Mouse (Mus musculus) liver, adult (tissue): ENCODE data around the gene Ptprs.

Experiments used
- GATA4 ChIP-seq: IDR thresholded peaks from 2 replicates; pipeline ENCODE4 v1.6.1; 2014; ENCODE audit warnings: mild to moderate bottlenecking, low read length; ENCODE audit not compliant: insufficient replicate concordance

Gene Ptprs

DNA sequence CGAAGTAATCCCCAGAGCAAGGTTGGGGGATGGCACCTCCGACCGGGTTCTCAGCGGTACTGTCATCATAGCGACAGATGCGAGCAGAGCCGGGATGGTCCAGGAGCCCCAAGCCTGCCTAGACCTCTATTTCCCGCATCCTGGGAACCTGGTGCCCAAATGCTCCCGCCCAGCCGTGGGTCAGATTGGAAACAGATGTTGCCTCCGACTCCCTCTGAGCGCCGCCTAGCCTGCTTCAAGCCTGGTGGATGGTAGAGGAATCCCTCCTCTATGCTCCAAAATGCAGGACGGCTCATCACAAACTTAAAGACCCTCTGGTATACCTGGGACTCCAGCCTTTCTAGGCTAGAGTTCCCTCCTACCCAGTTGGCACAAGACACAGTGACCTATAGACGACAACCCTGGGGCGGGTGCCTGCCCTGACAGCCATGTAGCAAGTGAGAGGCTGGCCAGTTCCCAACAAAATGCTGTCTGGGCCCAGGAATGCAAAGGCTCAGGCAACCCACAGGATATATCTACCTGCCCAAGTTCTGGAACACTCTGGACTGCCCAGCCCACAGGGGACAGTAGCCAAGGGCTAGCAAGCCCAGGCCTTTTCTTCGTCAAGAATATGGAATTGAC lies 13.3 kb downstream of the Ptprs start:
- TF ChIP-seq GATA4 = no peak

DNA sequence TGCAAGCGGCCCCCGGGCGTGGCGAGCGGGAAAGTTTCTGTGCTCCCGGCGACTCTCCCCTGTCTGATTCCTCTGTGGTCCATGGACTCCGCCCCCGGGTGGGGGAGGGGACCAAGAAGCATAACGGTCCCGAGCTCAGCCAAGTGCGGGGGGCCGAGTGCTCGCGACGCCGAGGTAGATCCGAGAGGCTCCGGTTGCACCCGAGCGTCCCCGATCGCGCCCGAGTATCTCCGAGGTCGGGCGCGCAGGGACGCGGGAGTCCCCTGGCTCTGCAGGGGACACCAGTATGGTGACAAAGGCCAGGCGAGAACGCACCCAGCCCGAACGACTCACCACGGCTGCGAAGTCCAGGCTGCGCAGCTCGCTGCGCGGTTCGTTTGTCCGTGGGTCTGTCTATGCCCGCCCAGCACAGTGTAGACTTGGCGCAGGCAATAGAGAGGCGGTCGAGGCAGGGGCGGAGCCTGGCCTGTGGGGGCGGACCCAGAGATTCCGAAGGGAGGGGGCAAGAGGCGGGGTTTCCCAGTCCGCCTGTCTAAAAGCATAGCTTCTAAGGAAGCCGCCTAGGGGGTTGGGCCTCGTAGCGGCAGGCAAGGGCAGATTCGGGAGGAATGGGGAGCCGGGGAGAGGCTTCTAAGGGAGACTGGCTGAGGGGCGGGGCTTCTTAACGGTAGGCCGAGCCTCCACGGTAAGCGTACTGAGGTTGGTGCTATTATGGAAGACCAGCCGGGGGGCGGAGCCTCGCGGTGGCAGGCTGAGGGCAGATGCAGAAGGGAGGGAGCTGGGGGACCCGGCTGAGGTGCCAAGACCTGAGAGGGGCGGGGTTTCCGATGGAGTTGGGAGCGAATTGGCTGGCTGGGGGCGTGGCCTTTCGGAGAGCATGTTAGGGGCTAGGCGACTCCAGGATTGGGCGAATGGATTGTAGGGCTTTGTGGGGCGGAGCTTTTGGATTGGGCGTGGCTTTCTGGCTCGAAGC lies 14.2 kb downstream of the Ptprs start:
- no peak for TF ChIP-seq GATA4

DNA sequence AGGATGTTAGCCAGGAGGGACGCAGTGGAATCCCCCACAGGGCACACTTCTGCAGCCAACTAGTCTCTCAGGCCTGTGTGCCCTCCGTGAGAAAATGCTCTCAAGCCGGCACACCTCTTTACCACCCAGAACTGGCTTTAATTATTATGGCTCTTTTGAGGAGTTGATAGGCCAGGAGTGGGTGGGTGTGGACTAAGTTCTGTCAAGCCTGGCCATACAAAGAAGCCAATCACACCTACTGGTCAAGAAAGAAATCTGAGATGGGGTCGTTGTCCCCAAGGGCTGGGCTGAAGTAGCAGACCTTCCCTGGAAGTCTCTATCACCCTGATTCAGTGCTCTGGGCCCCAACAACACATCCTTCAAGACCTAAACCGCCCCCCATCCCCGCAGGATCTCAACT lies 15.4 kb downstream of the Ptprs start:
- no peak for TF ChIP-seq GATA4

DNA sequence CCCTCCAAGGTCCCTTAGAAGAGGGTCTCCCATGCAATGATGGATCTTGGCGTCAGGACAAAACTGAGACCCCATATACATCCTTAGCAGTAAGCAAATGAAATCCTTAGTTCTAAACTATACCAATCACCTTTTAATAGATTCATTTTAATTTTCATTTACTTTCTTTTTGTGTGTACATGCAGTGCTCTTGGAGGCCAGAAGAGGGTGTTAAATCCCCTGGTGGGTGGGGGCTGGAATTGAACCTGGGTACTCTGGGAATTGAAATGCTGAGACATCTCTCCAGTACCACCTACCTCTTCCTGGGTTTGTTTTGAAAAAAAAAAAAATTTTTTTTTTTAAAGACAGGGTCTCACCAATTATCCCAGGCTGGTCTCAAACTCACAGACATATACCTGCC lies 18.8 kb downstream of the Ptprs start:
- no peak for TF ChIP-seq GATA4

DNA sequence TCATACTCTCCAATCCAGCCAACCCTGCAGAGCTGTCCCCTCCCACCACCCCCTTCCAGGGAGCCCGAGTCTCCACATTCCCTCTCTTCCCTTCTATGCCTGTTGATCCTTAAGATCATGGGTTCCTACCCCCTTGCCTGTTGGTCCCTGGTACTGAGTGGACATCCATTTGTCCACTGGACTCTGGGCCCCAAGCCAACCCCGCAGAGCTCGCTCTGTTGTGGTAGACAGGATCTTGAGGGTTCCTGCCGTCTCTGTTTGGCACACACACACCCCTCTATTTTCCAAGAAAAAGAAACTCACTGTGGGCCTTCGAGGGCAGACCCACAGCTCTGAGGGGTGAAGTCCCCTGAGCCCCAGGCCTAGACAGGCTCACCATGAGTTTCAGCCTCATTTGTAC lies 19.9 kb downstream of the Ptprs start:
- no peak for TF ChIP-seq GATA4

DNA sequence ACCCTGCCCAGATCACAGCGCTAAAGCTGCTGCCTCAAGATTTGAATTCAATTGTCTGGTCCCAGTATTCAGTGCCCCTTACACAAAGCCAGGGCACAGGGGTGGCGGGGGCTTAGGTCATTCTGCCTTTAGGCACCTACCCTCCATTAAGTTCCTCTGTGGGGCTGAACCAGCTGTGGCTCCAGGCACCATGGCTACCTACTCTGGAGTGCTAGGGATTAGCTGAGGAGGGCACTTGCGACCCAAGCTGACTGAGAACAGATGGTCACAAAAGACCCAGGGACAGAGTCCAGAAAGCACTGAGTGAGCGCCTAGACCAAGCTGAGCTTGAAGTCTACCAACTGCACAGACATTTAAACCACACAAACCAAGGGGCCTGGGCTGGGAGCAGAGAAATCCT lies 22.6 kb downstream of the Ptprs start:
- no peak for TF ChIP-seq GATA4

DNA sequence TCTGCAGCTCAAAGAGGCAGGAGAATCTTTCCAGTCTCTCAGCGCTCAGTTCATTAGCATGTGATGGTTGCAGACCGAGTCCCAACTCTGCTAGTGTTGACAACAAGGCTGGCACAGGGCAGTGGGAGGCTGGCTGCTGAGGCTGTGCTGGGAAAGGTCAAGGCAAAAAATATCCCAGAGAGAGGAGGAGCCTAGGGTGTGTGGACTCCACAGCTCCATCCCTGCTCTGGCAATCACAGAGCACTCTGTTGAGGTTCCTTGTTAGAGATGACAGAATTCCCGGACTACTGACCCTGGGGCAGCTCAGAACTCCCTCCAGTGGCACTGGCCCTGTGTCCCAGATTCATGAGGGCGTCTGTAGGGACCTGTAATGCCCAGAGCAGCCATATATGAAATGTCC lies 23.0 kb downstream of the Ptprs start:
- no peak for TF ChIP-seq GATA4

DNA sequence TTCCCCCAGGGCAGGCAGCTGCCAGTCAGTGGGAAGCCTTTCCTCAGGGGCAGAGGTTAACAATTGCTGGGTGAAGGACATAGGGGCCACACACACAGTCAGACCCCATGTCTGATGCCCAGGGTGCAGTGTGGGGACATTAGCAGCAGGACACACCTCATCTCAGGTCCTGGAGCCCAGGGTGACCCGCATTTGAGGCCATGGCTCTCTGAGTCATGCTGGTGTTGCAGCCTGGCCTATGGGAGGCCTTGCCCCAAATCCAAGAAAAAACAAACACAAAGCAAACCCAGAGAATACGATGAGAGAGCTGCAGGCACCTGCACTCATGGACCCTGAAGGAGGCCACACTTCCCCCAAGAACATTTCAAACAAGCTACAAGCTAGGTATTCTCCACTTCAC lies 28.6 kb downstream of the Ptprs start:
- TF ChIP-seq GATA4 = no peak

DNA sequence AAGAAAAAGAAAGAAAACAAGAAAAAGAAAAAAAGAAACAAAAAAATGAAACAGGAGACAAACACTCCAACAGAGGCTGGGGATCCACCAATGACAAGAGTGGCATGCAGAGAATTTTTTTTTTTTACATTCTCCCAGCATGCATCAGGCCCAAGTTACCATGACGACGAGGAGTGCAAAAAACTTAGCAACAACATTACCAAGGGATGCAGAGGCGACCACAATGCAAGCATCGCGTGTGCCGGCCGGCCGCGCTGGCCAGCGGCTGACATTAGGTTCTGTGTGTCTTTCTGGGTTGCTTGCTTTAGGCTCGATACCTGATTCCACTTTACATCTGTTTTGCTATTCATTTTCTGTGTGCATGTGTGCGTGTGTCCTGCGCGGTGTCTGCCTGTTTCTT lies 30.9 kb downstream of the Ptprs start:
- TF ChIP-seq GATA4 = no peak

DNA sequence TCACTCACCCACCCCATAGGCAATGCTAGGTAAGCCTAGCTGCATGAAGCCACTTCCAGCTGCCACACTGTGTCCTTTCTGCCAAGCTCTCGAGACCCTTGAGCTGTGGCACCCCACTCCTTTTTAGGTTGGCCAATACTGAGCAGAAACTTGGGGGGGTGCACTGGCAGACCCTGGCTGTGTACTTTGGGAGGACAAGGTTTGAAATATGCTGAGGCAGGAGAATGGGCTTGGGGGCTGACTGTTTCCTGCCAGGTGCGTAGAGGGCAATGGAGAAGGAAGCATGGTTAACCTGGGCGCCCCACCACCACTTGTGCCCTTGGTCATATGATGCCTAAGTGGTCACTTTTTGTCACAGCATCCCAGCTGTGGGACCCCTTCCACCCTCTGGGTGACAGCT lies 31.5 kb downstream of the Ptprs start:
- no peak for TF ChIP-seq GATA4

DNA sequence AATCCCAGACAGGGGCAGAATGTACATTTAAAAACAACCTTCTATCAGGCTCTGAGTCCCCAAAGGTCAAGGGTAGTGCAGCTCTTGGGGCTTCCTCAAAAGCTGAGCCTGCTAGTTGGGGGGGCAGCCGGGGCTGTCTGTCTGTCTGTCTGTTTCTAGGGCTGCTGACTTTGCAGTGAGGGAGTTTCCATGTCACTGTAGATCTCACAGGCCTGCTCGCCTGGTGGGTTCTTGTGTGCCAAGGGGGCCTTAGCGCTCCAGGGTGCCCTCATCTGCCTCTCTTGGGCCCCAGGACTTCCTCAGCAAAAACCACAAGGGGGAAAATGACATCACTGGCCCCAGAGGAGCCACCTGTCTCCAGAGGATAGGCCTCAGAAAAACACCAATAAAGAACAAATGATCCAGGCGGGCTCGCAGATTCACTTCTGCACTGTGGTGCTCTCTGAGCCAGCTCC lies 32.9 kb downstream of the Ptprs start:
- TF ChIP-seq GATA4 = no peak

DNA sequence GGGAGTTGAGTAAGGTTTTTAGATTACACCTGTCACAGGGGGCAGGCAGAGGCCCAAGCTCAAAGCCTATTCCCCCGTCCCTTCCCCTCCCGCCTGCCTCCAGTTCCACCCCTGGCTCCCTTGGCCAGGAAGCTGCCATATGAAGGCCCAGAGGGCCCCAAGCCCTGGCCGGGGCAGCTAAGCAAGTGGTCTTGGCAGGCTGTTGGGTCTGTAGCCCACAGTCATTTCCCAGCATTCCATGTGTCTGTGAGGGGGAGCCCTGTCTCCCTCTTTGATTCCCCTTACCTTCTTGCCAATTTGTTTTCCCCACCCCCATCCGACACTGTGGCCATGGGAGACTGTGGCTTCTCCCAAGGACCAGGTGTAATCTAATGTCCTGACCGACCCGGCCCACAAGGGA lies 34.0 kb downstream of the Ptprs start:
- no peak for TF ChIP-seq GATA4

DNA sequence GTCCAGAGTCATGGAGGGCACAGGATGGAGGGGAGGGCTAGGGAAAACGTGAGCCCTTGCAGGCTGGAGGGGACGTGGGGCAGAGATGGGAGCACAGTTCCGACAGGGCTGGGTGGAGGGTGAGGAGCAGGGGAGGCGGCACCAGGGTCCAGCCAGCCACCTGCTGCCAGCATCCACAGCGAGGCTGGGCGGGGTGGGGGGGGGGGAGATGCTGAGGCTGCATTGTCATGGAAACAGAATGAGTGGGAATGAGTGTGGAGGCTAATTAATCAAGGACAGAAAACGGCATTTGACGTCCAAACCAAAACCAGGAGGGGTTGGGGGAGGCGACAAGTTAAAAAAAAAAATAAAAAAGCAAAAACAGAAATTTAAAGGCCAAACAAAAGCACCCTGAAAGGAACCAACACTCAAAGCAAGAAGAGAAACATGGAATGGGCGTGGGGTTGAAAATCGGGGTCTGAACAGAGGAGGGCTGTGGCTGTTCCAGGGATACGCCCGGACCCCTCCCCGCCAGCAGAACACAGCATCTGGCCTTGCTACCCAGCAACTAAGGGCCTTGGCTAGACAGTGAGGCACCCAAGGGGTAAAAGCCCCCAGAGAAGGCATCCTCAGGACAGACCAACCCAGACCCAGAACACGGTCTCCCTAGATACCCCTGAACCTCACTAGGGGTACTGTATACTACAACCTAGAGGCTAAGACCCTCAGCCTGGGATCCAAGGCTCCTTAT lies 36.4 kb downstream of the Ptprs start:
- TF ChIP-seq GATA4 = no peak

DNA sequence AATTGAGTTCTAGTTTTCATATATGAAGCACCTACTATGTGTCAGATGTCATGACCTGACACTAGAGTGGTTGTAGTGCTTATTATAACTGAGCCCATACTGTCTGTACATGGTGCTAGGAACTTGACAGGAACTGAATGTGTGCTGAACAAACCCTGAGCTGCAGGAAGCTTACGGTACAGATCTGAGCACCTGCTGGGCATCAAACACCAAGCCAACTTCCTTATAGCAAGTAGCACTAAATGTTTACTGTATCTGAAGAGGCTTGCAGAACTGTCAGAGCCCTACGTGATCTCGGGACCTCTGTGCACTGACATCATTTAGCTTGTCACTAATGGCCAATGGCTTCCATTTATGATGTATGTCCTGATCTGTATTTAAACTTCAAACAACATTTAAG lies 44.7 kb downstream of the Ptprs start:
- TF ChIP-seq GATA4 = no peak

DNA sequence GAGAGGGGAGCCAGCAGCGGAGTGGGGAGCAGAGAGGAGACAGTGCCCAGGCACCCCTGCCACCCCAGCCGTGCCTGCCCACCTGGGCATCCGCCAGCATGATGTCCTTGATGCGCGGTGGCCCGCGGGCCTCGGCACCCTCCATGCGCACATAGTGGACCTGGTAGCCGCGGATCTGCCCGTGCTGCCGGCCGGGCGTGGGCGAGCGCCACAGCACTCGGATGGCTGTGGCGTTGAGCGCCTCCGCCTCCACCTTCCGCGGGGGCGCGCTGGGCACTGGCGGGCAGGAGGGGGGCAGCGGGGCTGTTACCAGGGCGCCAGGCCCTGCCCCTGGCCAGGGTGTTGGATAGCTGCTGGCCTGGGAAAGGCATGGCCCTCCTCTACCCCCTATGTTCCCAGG lies 48.4 kb downstream of the Ptprs start:
- no peak for TF ChIP-seq GATA4

DNA sequence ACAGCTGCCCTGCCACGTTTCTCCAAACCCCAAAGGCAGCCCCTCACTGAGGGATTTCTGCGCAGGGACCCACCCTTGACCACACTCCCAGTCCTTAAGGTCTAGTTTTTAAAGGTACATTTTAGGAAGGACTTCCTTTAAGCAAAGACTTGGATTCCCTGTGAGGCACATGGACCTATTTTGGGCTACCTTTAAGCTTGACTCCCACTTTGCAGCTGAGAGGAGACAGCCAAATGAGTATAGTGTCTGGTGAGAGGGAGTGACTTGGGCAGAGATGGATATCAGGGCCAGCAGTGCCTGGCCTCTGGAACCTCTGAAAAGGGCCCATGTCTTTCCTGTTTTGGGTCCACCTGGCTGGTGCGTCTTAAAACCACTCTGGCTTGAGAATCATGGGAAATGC lies 50.3 kb downstream of the Ptprs start:
- TF ChIP-seq GATA4 = no peak
